Mouse (Mus musculus) T-cell, adult 66 days (primary cell): ENCODE data around the gene Zswim4. TPM values are rescaled to one million over a fixed set of nuclear protein-coding genes. Genes with fewer than 3 reads are reported as not detected.

Experiments used
- total RNA-seq, 2 experiments: library from RNA; stranded (reverse); gene quantifications; 3 replicates in 1 of 2; 4 replicates in 1 of 2; pipeline ENCODE4 v1.2.4; 2023

The Zswim4 gene
- 10 to 100 TPM; 25.0 to 26.5 TPM for total RNA-seq

GRCm38 (mm10) chr8:84236998-84237473 is at the start of gene Zswim4:
Zswim4 (minus strand) TSS chr8:84237055.

GRCm38 (mm10) chr8:84269950-84270773 is 33.3 kb upstream of the Zswim4 start, which contains the start of gene Ccdc130:
Ccdc130 (minus strand) TSS chr8:84270380.

GRCm38 (mm10) chr8:84256822-84257610 is 20.2 kb upstream of the Zswim4 start, which contains the start of gene Mri1:
Mri1 (minus strand) TSS chr8:84257326.

GRCm38 (mm10) chr8:84249257-84250170 is 12.7 kb upstream of the Zswim4 start, which contains the start of gene D8Ertd738e:
D8Ertd738e (minus strand) TSS chr8:84249719.

GRCm38 (mm10) chr8:84185117-84185516 is 51.7 kb downstream of the Zswim4 start, which contains the start of gene Nanos3:
Nanos3 (minus strand) TSS chr8:84185217.

Other genes starting within 250 kb of the Zswim4 start
- gene Samd1, start 239.4 kb downstream of the Zswim4 start, total RNA-seq = 10 to 100 TPM; 47.5 to 55.7 TPM
- gene 1700067K01Rik, start 235.6 kb downstream of the Zswim4 start, total RNA-seq = under 1 TPM; 0.87 to 0.89 TPM
- not detected for gene 2210011C24Rik, start 224.9 kb downstream of the Zswim4 start, total RNA-seq
- not detected for gene Palm3, start 215.6 kb downstream of the Zswim4 start, total RNA-seq
- gene Il27ra, start 194.5 kb downstream of the Zswim4 start, total RNA-seq = 100 to 1,000 TPM; 284 to 309 TPM
- gene Rln3, start 192.1 kb downstream of the Zswim4 start, total RNA-seq = 1 to 10 TPM; 2.7 to 3.2 TPM
- 1 to 10 TPM; 1.9 to 2.1 TPM for gene Gm10643, start 171.9 kb downstream of the Zswim4 start, total RNA-seq
- 10 to 100 TPM; 94.6 to 95.5 TPM for gene Rfx1, start 170.2 kb downstream of the Zswim4 start, total RNA-seq
- gene Dcaf15, start 132.3 kb downstream of the Zswim4 start, total RNA-seq = 10 to 100 TPM; 61.4 to 66.8 TPM
- 10 to 100 TPM; 12.2 to 24.2 TPM for gene Podnl1, start 111.1 kb downstream of the Zswim4 start, total RNA-seq
- 10 to 100 TPM; 34.1 to 37.3 TPM for gene Cc2d1a, start 89.1 kb downstream of the Zswim4 start, total RNA-seq
- gene 4930432K21Rik, start 89.0 kb downstream of the Zswim4 start, total RNA-seq = 1 to 10 TPM; 2.0 to 4.1 TPM
- not detected for gene Nanos3, start 51.8 kb downstream of the Zswim4 start, total RNA-seq
- 100 to 1,000 TPM; 166 to 169 TPM for gene D8Ertd738e, start 12.7 kb upstream of the Zswim4 start, total RNA-seq
- gene Mri1, start 20.3 kb upstream of the Zswim4 start, total RNA-seq = 10 to 100 TPM; 38.4 to 42.1 TPM
- 10 to 100 TPM; 21.3 to 22.5 TPM for gene Ccdc130, start 33.3 kb upstream of the Zswim4 start, total RNA-seq
- 10 to 100 TPM in 1 of 2 experiments, 1 to 10 TPM in 1; 8.5 to 11.6 TPM for gene Cacna1a, start 151.4 kb upstream of the Zswim4 start, total RNA-seq